Mouse (Mus musculus) CH12.LX (cell line): ENCODE data around the gene 2310003L06Rik. TPM values are rescaled to one million over a fixed set of nuclear protein-coding genes. Genes with fewer than 3 reads are reported as not detected.
A peak's percentile ranks its signal among the peaks of the same experiment; 100 is the strongest.

ENCODE experiments used
- DNase-seq: peaks from one replicate; pipeline ENCODE4 v3.0.0-alpha.2; 2013; ENCODE audit errors: extremely low read depth
- H3K27ac ChIP-seq: 2 replicates; pipeline ENCODE4 v1.5.1; 2012; ENCODE audit warnings: low read depth, mild to moderate bottlenecking, control low read depth, moderate library complexity; ENCODE audit not compliant: insufficient read depth
- H3K27me3 ChIP-seq: replicated peaks from 2 replicates; pipeline ENCODE3; 2012; ENCODE audit warnings: inconsistent platforms
- H3K36me3 ChIP-seq, 2 experiments: replicated peaks in 1 of 2; 2 replicates each; pipeline versions ENCODE3 to v1.6.1; 2012; ENCODE audit warnings: inconsistent platforms in 1 of 2, low read length in 1 of 2, mild to moderate bottlenecking in 1 of 2, mixed read lengths in 1 of 2, moderate library complexity in 1 of 2; ENCODE audit not compliant: control insufficient read depth in 1 of 2, insufficient read depth in 1 of 2
- H3K4me1 ChIP-seq, 2 experiments: 2 replicates each; pipeline ENCODE4 v1.6.1; 2012; ENCODE audit warnings: inconsistent platforms in 1 of 2, moderate library complexity in 1 of 2; ENCODE audit not compliant: insufficient read depth in 2 of 2, control insufficient read depth in 1 of 2
- H3K4me2 ChIP-seq: 2 replicates; pipeline ENCODE4 v1.6.1; 2012; ENCODE audit warnings: low read depth, mild to moderate bottlenecking, control low read depth; ENCODE audit not compliant: poor library complexity, insufficient read depth, severe bottlenecking
- H3K4me3 ChIP-seq, 3 experiments: fragments of 150-350 bp in 1 of 3; sonication (generic) in 1 of 3; replicated peaks in 1 of 3; 2 replicates each; pipeline versions ENCODE3 to v1.5.1; 2011 to 2012; ENCODE audit warnings: low read depth in 2 of 3, low read length in 2 of 3, mild to moderate bottlenecking in 2 of 3, moderate library complexity in 2 of 3, control low read depth in 1 of 3, improper control_type of control experiment in 1 of 3, inconsistent platforms in 1 of 3, mixed read lengths in 1 of 3; ENCODE audit not compliant: poor library complexity in 1 of 3
- H3K79me2 ChIP-seq: replicated peaks from 2 replicates; pipeline ENCODE4 v1.6.1; 2012; ENCODE audit warnings: mild to moderate bottlenecking, moderate library complexity; ENCODE audit not compliant: control insufficient read depth, poor library complexity, insufficient read depth, severe bottlenecking; ENCODE audit errors: extremely low read depth
- H3K9ac ChIP-seq: 2 replicates; pipeline ENCODE4 v1.6.1; 2012; ENCODE audit warnings: low read depth, mild to moderate bottlenecking, control low read depth, moderate library complexity; ENCODE audit not compliant: insufficient read depth
- H3K9me3 ChIP-seq: replicated peaks from 2 replicates; pipeline ENCODE3; 2012; ENCODE audit warnings: low read length, inconsistent platforms, mixed read lengths
- BHLHE40 ChIP-seq: IDR thresholded peaks from 2 replicates; pipeline ENCODE4 v1.6.1; 2011; ENCODE audit warnings: mild to moderate bottlenecking, low read depth, low read length, improper control_type of control experiment
- CHD1 ChIP-seq: IDR thresholded peaks from 2 replicates; pipeline ENCODE4 v1.6.1; 2012; ENCODE audit warnings: low read depth, low read length, improper control_type of control experiment, inconsistent platforms
- CHD2 ChIP-seq: IDR thresholded peaks from 2 replicates; pipeline ENCODE4 v1.6.1; 2011; ENCODE audit warnings: low read length, improper control_type of control experiment
- CTCF ChIP-seq, 2 experiments: IDR thresholded peaks in 1 of 2; conservative IDR thresholded peaks in 1 of 2; 2 replicates each; pipeline ENCODE4 v1.5.1; 2011 to 2012; ENCODE audit warnings: low read depth in 2 of 2, low read length in 2 of 2, improper control_type of control experiment in 1 of 2, inconsistent platforms in 1 of 2, mild to moderate bottlenecking in 1 of 2, moderate library complexity in 1 of 2
- E2F4 ChIP-seq: IDR thresholded peaks from 2 replicates; pipeline ENCODE4 v1.6.1; 2011; ENCODE audit warnings: low read depth, low read length, improper control_type of control experiment; ENCODE audit not compliant: insufficient replicate concordance
- EP300 ChIP-seq: IDR thresholded peaks from 2 replicates; pipeline ENCODE4 v1.6.1; 2011; ENCODE audit warnings: low read length, improper control_type of control experiment
- ETS1 ChIP-seq: conservative IDR thresholded peaks from 2 replicates; pipeline ENCODE4 v1.6.1; 2012; ENCODE audit warnings: low read depth, mild to moderate bottlenecking, inconsistent platforms, low read length, improper control_type of control experiment, moderate library complexity
- GABPA ChIP-seq: IDR thresholded peaks from 2 replicates; pipeline ENCODE4 v1.6.1; 2012; ENCODE audit warnings: low read depth, low read length, improper control_type of control experiment, inconsistent platforms; ENCODE audit not compliant: insufficient replicate concordance
- HCFC1 ChIP-seq: IDR thresholded peaks from 2 replicates; pipeline ENCODE4 v1.6.1; 2012; ENCODE audit warnings: low read depth, mild to moderate bottlenecking, inconsistent platforms, low read length, improper control_type of control experiment
- IRF4 ChIP-seq: IDR thresholded peaks from 2 replicates; pipeline ENCODE4 v1.6.1; 2014; ENCODE audit warnings: low read depth, mild to moderate bottlenecking, inconsistent platforms, low read length, improper control_type of control experiment
- JUN ChIP-seq: IDR thresholded peaks from 2 replicates; pipeline ENCODE4 v1.6.1; 2011; ENCODE audit warnings: low read depth, mild to moderate bottlenecking, low read length, improper control_type of control experiment, moderate library complexity; ENCODE audit not compliant: insufficient read depth
- KAT2A ChIP-seq: IDR thresholded peaks from 2 replicates; pipeline ENCODE4 v1.6.1; 2012; ENCODE audit warnings: low read length, improper control_type of control experiment, inconsistent platforms; ENCODE audit not compliant: insufficient replicate concordance
- MAFK ChIP-seq: IDR thresholded peaks from 2 replicates; pipeline ENCODE4 v1.6.1; 2011; ENCODE audit warnings: low read length, improper control_type of control experiment; ENCODE audit not compliant: insufficient replicate concordance
- MEF2A ChIP-seq: IDR thresholded peaks from 2 replicates; pipeline ENCODE4 v1.6.1; 2014; ENCODE audit warnings: low read depth, mild to moderate bottlenecking, inconsistent platforms, low read length, improper control_type of control experiment, borderline replicate concordance
- MXI1 ChIP-seq: IDR thresholded peaks from 2 replicates; pipeline ENCODE4 v1.6.1; 2011; ENCODE audit warnings: mild to moderate bottlenecking, low read depth, low read length, improper control_type of control experiment
- MYC ChIP-seq: IDR thresholded peaks from 2 replicates; pipeline ENCODE4 v1.6.1; 2011; ENCODE audit warnings: low read depth, mild to moderate bottlenecking, improper control_type of control experiment, low read length
- NELFE ChIP-seq: IDR thresholded peaks from 2 replicates; pipeline ENCODE4 v1.6.1; 2011; ENCODE audit warnings: low read depth, low read length, improper control_type of control experiment
- NRF1 ChIP-seq: IDR thresholded peaks from 2 replicates; pipeline ENCODE4 v1.6.1; 2014; ENCODE audit warnings: low read depth, mild to moderate bottlenecking, inconsistent platforms, low read length, improper control_type of control experiment, moderate library complexity
- POLR2A ChIP-seq: IDR thresholded peaks from 2 replicates; pipeline ENCODE4 v1.6.1; 2011; ENCODE audit warnings: low read depth, mild to moderate bottlenecking, improper control_type of control experiment, low read length
- POLR2AphosphoS2 ChIP-seq: IDR thresholded peaks from 2 replicates; pipeline ENCODE4 v1.6.1; 2011; ENCODE audit warnings: low read depth, low read length, improper control_type of control experiment
- RAD21 ChIP-seq: IDR thresholded peaks from 2 replicates; pipeline ENCODE4 v1.6.1; 2011; ENCODE audit warnings: low read depth, mild to moderate bottlenecking, low read length, improper control_type of control experiment, moderate library complexity
- RCOR1 ChIP-seq: conservative IDR thresholded peaks from 2 replicates; pipeline ENCODE4 v1.6.1; 2012; ENCODE audit warnings: low read depth, mild to moderate bottlenecking, inconsistent platforms, low read length, improper control_type of control experiment
- SIN3A ChIP-seq: IDR thresholded peaks from 2 replicates; pipeline ENCODE4 v1.6.1; 2012; ENCODE audit warnings: low read length, improper control_type of control experiment, inconsistent platforms
- TBP ChIP-seq: conservative IDR thresholded peaks from 2 replicates; pipeline ENCODE4 v1.6.1; 2011; ENCODE audit warnings: low read depth, low read length, improper control_type of control experiment
- TCF12 ChIP-seq: IDR thresholded peaks from 2 replicates; pipeline ENCODE4 v1.6.1; 2014; ENCODE audit warnings: low read depth, mild to moderate bottlenecking, inconsistent platforms, low read length, improper control_type of control experiment
- UBTF ChIP-seq: IDR thresholded peaks from 2 replicates; pipeline ENCODE4 v1.6.1; 2012; ENCODE audit warnings: low read depth, mild to moderate bottlenecking, inconsistent platforms, low read length, improper control_type of control experiment, moderate library complexity
- USF1 ChIP-seq: IDR thresholded peaks from 2 replicates; pipeline ENCODE4 v1.6.1; 2014; ENCODE audit warnings: low read depth, mild to moderate bottlenecking, inconsistent platforms, low read length, improper control_type of control experiment
- USF2 ChIP-seq: conservative IDR thresholded peaks from 2 replicates; pipeline ENCODE4 v1.6.1; 2011; ENCODE audit warnings: low read depth, low read length, improper control_type of control experiment
- ZC3H11A ChIP-seq: IDR thresholded peaks from 2 replicates; pipeline ENCODE4 v1.6.1; 2012; ENCODE audit warnings: low read depth, mild to moderate bottlenecking, inconsistent platforms, low read length, improper control_type of control experiment
- ZKSCAN1 ChIP-seq: IDR thresholded peaks from 2 replicates; pipeline ENCODE4 v1.6.1; 2012; ENCODE audit warnings: low read depth, inconsistent platforms, low read length, improper control_type of control experiment, borderline replicate concordance
- ZMIZ1 ChIP-seq: IDR thresholded peaks from 2 replicates; pipeline ENCODE4 v1.6.1; 2012; ENCODE audit warnings: low read depth, mild to moderate bottlenecking, inconsistent platforms, low read length, improper control_type of control experiment
- ZNF384 ChIP-seq: IDR thresholded peaks from 2 replicates; pipeline ENCODE4 v1.6.1; 2012; ENCODE audit warnings: low read depth, low read length, improper control_type of control experiment, inconsistent platforms
- dilution Hi-C: fragments of 300-500 bp; cut with MboI; formaldehyde crosslinking; loops from 2 replicates; pipeline ENCODE4 v1.14.3; 2020; ENCODE audit warnings: low sequenced_read_pairs; ENCODE audit not compliant: extremely low pct_unique_long_range_greater_than_20kb, extremely low pct_ligation_motif_present
- in situ Hi-C: fragments of 300-500 bp; cut with MboI; formaldehyde crosslinking; loops from 3 replicates; pipeline ENCODE4 v1.14.3; 2019; ENCODE audit warnings: low sequenced_read_pairs, low pct_ligation_motif_present, low pct_unique_long_range_greater_than_20kb, mixed read lengths
- polyA plus RNA-seq: library from polyadenylated mRNA; unstranded; fragments of >175 nt; gene quantifications from 2 replicates; pipeline ENCODE4 v1.2.1, GENCODE M21; 2012; ENCODE audit warnings: low read depth; ENCODE audit not compliant: insufficient read length
- total RNA-seq, 2 experiments: library from RNA; depleted of rRNA; stranded (reverse); fragments of 300-350 nt in 1 of 2; fragments of >200 nt in 1 of 2; gene quantifications; 2 replicates each; pipeline ENCODE4 v1.2.3; 2012 to 2014

Gene 2310003L06Rik
- total RNA-seq (2012; rRNA removed) = not detected in 2 replicates
- total RNA-seq (2014; rRNA removed) = 0.19 and 0.32 TPM in 2 replicates
- not detected in 2 replicates for polyA plus RNA-seq

DNA sequence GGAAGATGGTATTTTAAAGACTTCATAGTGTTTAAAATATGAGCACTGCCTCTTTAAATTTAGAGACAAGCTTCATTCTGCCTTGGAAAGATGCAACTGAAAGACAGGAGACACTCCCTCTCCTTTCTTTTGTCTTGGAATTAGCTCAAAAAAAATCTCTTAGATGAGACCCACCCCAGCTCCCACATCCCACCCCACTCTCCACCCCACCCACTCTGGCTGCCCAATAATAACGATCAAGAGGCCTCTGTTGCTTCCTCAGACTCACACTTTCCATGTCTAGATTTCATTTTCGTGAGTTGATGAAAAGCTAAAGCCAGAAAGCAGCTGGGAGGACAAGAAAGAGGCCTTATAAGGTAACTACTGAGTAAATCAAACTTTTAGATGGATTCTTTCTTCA is at the start of gene 2310003L06Rik, which contains the start of gene Gm28434:
Gene 2310003L06Rik, plus strand, starts transcription at position 259 of the 400 bp plus-strand sequence.
Gene Gm28434, plus strand, starts transcription at position 317 of the 400 bp plus-strand sequence.
- dilution Hi-C loops = no loop called here
- DNase-seq = no peak
- Histone ChIP-seq H3K27me3 (no peaks in the 10 kb centered on the region), H3K36me3 (no peaks in the 10 kb centered on the region), H3K79me2 (no peaks in the 10 kb centered on the region), H3K4me3 (no peak within 1 kb of the TSS), H3K4me2 (no peak within 1 kb of the TSS), H3K9ac (no peak within 1 kb of the TSS), H3K9me3 (no peaks in the 10 kb centered on the region), H3K4me1 (no peaks in the 10 kb centered on the region), H3K27ac (no peak within 1 kb of the TSS)
- TF ChIP-seq MEF2A (no peak), CTCF (conservative IDR thresholded peaks at IDR 0.05 in 1 of 2, IDR thresholded peaks at IDR 0.05 in 1 of 2; ENCODE audit: low read depth in 2 of 2, low read length in 2 of 2) (no peak), NELFE (no peak), ZNF384 (no peak), MAFK (no peak), NRF1 (no peak)
- in situ Hi-C loops = no loop called here

DNA sequence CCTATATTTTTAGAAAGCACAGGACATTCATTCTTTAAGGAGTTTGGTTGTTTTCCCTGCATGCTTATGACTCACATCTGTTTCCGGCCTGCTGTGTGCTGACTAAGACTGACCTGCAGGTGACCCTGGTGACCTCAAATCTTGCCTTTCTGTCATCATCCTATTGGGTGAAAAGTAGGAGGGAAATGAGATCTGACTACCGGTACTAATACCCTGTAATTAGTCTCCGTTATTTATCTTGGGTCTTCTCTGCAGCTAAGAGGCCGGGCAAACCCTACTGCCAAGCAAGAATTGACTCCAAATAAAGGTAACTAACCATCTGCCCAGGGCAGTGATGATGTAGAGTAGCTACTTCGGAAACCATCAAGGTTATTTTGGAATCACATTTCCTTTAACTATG is 43.9 kb upstream of the 2310003L06Rik start, which contains the start of gene Csn3:
Gene Csn3, plus strand, starts transcription at position 208 of the 400 bp plus-strand sequence.
- H3K4me3 ChIP-seq = peak within 1 kb of the TSS; percentile 28 to 59 (median 51)
- H3K4me1 ChIP-seq = peaks cover 3 to 27% of the 10 kb centered on the region in 2 experiments; a peak in 3 of 4 replicates
- H3K79me2 ChIP-seq = 0 out of 2 replicates have a peak, but pooled peaks cover 3% of the 10 kb centered on the region
- peak; percentile 66 for DNase-seq
- H3K36me3 ChIP-seq = peaks cover 6% of the 10 kb centered on the region in 2 experiments
- in situ Hi-C loops = no loop called here
- H3K27me3 ChIP-seq = no peaks in the 10 kb centered on the region
- H3K9ac ChIP-seq = peak within 1 kb of the TSS; percentile 63; the same call in 1 of the 2 replicates
- H3K27ac ChIP-seq = no peak within 1 kb of the TSS
- dilution Hi-C loops = no loop called here
- no peaks in the 10 kb centered on the region for H3K9me3 ChIP-seq
- peak within 1 kb of the TSS; percentile 21; the same call in 1 of the 2 replicates for H3K4me2 ChIP-seq
- TF ChIP-seq MAFK (peak; percentile 83), EP300 (peak; percentile 82), POLR2A (peak; percentile 24; the same call in 1 of the 2 replicates), TCF12 (peak; percentile 91), GABPA (no peak), BHLHE40 (peak; percentile 93), MXI1 (no peak), JUN (peak; percentile 82), UBTF (no peak), E2F4 (no peak), RCOR1 (no peak), SIN3A (peak; percentile 45; the same call in 1 of the 2 replicates), USF2 (no peak), ZKSCAN1 (no peak), IRF4 (peak; percentile 90), ZMIZ1 (no peak), USF1 (no peak), TBP (peak; percentile 77), POLR2AphosphoS2 (no peak), ZC3H11A (no peak), HCFC1 (0 out of 2 replicates have a peak, but pooled peaks have one; percentile 34), ETS1 (peak; percentile 97), CHD1 (peak; percentile 70; the same call in 1 of the 2 replicates), MYC (no peak), KAT2A (no peak), CHD2 (no peak), RAD21 (no peak), ZNF384 (no peak)
